Mouse (Mus musculus): ENCODE results near the gene Fgd4. TPM values are rescaled to one million over a fixed set of nuclear protein-coding genes. Genes with fewer than 3 reads are reported as not detected.
"Not testable (repeated sequence)": the region's sequence is repeated elsewhere in the genome, so short reads cannot be mapped to it uniquely, and the experiment has no call there.

Fgd4 gene
- polyA plus RNA-seq, 1 experiment from 2014 or later = 10.3 TPM

GRCm38 (mm10) chr16:16549105-16549504 is 51.2 kb downstream of the Fgd4 start:
- no peak for ATAC-seq (ENCODE audit: low FRiP score, low TSS enrichment)
- WGBS = 71% methylated on average over 2 of the region's 2 CpGs

GRCm38 (mm10) chr16:16546657-16547056 is 53.7 kb downstream of the Fgd4 start:
- Histone ChIP-seq H3K4me1 (ENCODE audit: insufficient read depth, low read length) (no peaks in the 10 kb centered on the region), H3K9me3 (ENCODE audit: low read length) (no peaks in the 10 kb centered on the region), H3K4me2 (replicated peaks; ENCODE audit: low read depth, low read length) (no peak overlapping the region), H3K27ac (ENCODE audit: low read length) (no peak overlapping the region), H3K36me3 (ENCODE audit: insufficient read depth, low read length) (no peaks in the 10 kb centered on the region), H3K27me3 (ENCODE audit: insufficient read depth, low read length) (no peaks in the 10 kb centered on the region), H3K9ac (replicated peaks; ENCODE audit: low read length) (no peak overlapping the region), H3K4me3 (ENCODE audit: low read length) (no peak overlapping the region)
- WGBS = 67% methylated on average over 1 of the region's 1 CpGs
- no peak for ATAC-seq (ENCODE audit: low FRiP score, low TSS enrichment)

More at GRCm38 (mm10) chr16:16549105-16549504, 51.2 kb downstream of the Fgd4 start:
- no peaks in the 10 kb centered on the region for H3K27me3 ChIP-seq (ENCODE audit: insufficient read depth, low read length)
- H3K27ac ChIP-seq (ENCODE audit: low read length) = no peak overlapping the region
- H3K9ac ChIP-seq (replicated peaks; ENCODE audit: low read length) = no peak overlapping the region
- no peak overlapping the region for H3K4me2 ChIP-seq (replicated peaks; ENCODE audit: low read depth, low read length)
- no peaks in the 10 kb centered on the region for H3K36me3 ChIP-seq (ENCODE audit: insufficient read depth, low read length)
- no peak overlapping the region for H3K4me3 ChIP-seq (ENCODE audit: low read length)
- no peaks in the 10 kb centered on the region for H3K9me3 ChIP-seq (ENCODE audit: low read length)
- no peaks in the 10 kb centered on the region for H3K4me1 ChIP-seq (ENCODE audit: insufficient read depth, low read length)

- Histone ChIP-seq H3K4me1 (ENCODE audit: insufficient read depth, low read length) (no peaks in the 10 kb centered on the region), H3K27me3 (ENCODE audit: insufficient read depth, low read length) (no peaks in the 10 kb centered on the region), H3K36me3 (ENCODE audit: insufficient read depth, low read length) (no peaks in the 10 kb centered on the region), H3K27ac (ENCODE audit: low read length) (no peak overlapping the region), H3K4me3 (ENCODE audit: low read length) (no peak overlapping the region), H3K9me3 (ENCODE audit: low read length) (no peaks in the 10 kb centered on the region), H3K4me2 (replicated peaks; ENCODE audit: low read depth, low read length) (no peak overlapping the region), H3K9ac (replicated peaks; ENCODE audit: low read length) (no peak overlapping the region)
- 59% methylated on average over 3 of the region's 3 CpGs for WGBS
- ATAC-seq (ENCODE audit: low FRiP score, low TSS enrichment) = no peak
Measured at GRCm38 (mm10) chr16:16542956-16543441, 57.4 kb downstream of the Fgd4 start.

GRCm38 (mm10) chr16:16539396-16539795 is 61.0 kb downstream of the Fgd4 start:
- not testable (repeated sequence) for H3K9me3 ChIP-seq (ENCODE audit: low read length); H3K4me1 ChIP-seq (ENCODE audit: insufficient read depth, low read length); H3K4me3 ChIP-seq (ENCODE audit: low read length); H3K4me2 ChIP-seq (replicated peaks; ENCODE audit: low read depth, low read length); ATAC-seq (ENCODE audit: low FRiP score, low TSS enrichment); H3K9ac ChIP-seq (replicated peaks; ENCODE audit: low read length); H3K36me3 ChIP-seq (ENCODE audit: insufficient read depth, low read length); H3K27ac ChIP-seq (ENCODE audit: low read length); H3K27me3 ChIP-seq (ENCODE audit: insufficient read depth, low read length)
- 68% methylated on average over 2 of the region's 2 CpGs for WGBS

- Histone ChIP-seq H3K36me3 (ENCODE audit: insufficient read depth, low read length) (no peaks in the 10 kb centered on the region), H3K4me2 (replicated peaks; ENCODE audit: low read depth, low read length) (no peak overlapping the region), H3K27me3 (ENCODE audit: insufficient read depth, low read length) (no peaks in the 10 kb centered on the region), H3K9me3 (ENCODE audit: low read length) (no peaks in the 10 kb centered on the region), H3K9ac (replicated peaks; ENCODE audit: low read length) (no peak overlapping the region), H3K27ac (ENCODE audit: low read length) (no peak overlapping the region), H3K4me3 (ENCODE audit: low read length) (no peak overlapping the region), H3K4me1 (ENCODE audit: insufficient read depth, low read length) (no peaks in the 10 kb centered on the region)
- ATAC-seq (ENCODE audit: low FRiP score, low TSS enrichment) = no peak
- 69% methylated on average over 2 of the region's 2 CpGs for WGBS
Measured at GRCm38 (mm10) chr16:16535232-16535631, 65.1 kb downstream of the Fgd4 start.

- Histone ChIP-seq H3K4me3 (ENCODE audit: low read length) (no peak overlapping the region), H3K4me2 (replicated peaks; ENCODE audit: low read depth, low read length) (no peak overlapping the region), H3K4me1 (ENCODE audit: insufficient read depth, low read length) (peaks cover 17% of the 10 kb centered on the region), H3K9me3 (ENCODE audit: low read length) (no peaks in the 10 kb centered on the region), H3K36me3 (ENCODE audit: insufficient read depth, low read length) (no peaks in the 10 kb centered on the region), H3K9ac (replicated peaks; ENCODE audit: low read length) (no peak overlapping the region), H3K27ac (ENCODE audit: low read length) (no peak overlapping the region), H3K27me3 (ENCODE audit: insufficient read depth, low read length) (no peaks in the 10 kb centered on the region)
- 78% methylated on average over 3 of the region's 3 CpGs for WGBS
- ATAC-seq (ENCODE audit: low FRiP score, low TSS enrichment) = peak; percentile 54; the same call in 1 of the 2 replicates
Measured at GRCm38 (mm10) chr16:16528014-16528413, 72.3 kb downstream of the Fgd4 start.

- H3K9ac ChIP-seq (replicated peaks; ENCODE audit: low read length) = no peak overlapping the region
- 0 out of 2 replicates have a peak, but pooled peaks have one; percentile 75 for ATAC-seq (ENCODE audit: low FRiP score, low TSS enrichment)
- H3K36me3 ChIP-seq (ENCODE audit: insufficient read depth, low read length) = no peaks in the 10 kb centered on the region
- no peaks in the 10 kb centered on the region for H3K9me3 ChIP-seq (ENCODE audit: low read length)
- H3K27ac ChIP-seq (ENCODE audit: low read length) = peak overlapping the region; percentile 74; the same call in 1 of the 2 replicates
- 45% methylated on average over 8 of the region's 8 CpGs for WGBS
- H3K4me1 ChIP-seq (ENCODE audit: insufficient read depth, low read length) = peaks cover 17% of the 10 kb centered on the region
- H3K4me2 ChIP-seq (replicated peaks; ENCODE audit: low read depth, low read length) = peak overlapping the region; percentile 19; the same call in 1 of the 2 replicates
- no peak overlapping the region; the same call in 1 of the 2 replicates for H3K4me3 ChIP-seq (ENCODE audit: low read length)
- H3K27me3 ChIP-seq (ENCODE audit: insufficient read depth, low read length) = no peaks in the 10 kb centered on the region
Measured at GRCm38 (mm10) chr16:16527267-16527666, 73.1 kb downstream of the Fgd4 start.

- no peaks in the 10 kb centered on the region for H3K27me3 ChIP-seq (ENCODE audit: insufficient read depth, low read length)
- no peak overlapping the region; the same call in 1 of the 2 replicates for H3K4me3 ChIP-seq (ENCODE audit: low read length)
- 36% methylated on average over 6 of the region's 6 CpGs for WGBS
- H3K9me3 ChIP-seq (ENCODE audit: low read length) = no peaks in the 10 kb centered on the region
- ATAC-seq (ENCODE audit: low FRiP score, low TSS enrichment) = 0 out of 2 replicates have a peak, but pooled peaks have one; percentile 4
- no peak overlapping the region for H3K9ac ChIP-seq (replicated peaks; ENCODE audit: low read length)
- peaks cover 17% of the 10 kb centered on the region for H3K4me1 ChIP-seq (ENCODE audit: insufficient read depth, low read length)
- peak overlapping the region; percentile 74 for H3K27ac ChIP-seq (ENCODE audit: low read length)
- H3K36me3 ChIP-seq (ENCODE audit: insufficient read depth, low read length) = no peaks in the 10 kb centered on the region
- peak overlapping the region; percentile 29; the same call in 1 of the 2 replicates for H3K4me2 ChIP-seq (replicated peaks; ENCODE audit: low read depth, low read length)
Measured at GRCm38 (mm10) chr16:16526741-16527105, 73.6 kb downstream of the Fgd4 start.

GRCm38 (mm10) chr16:16526097-16526740 is 74.1 kb downstream of the Fgd4 start:
- Histone ChIP-seq H3K9ac (replicated peaks; ENCODE audit: low read length) (no peak overlapping the region), H3K27me3 (ENCODE audit: insufficient read depth, low read length) (no peaks in the 10 kb centered on the region), H3K27ac (ENCODE audit: low read length) (peak overlapping the region; percentile 74), H3K9me3 (ENCODE audit: low read length) (no peaks in the 10 kb centered on the region), H3K4me2 (replicated peaks; ENCODE audit: low read depth, low read length) (peak overlapping the region; percentile 29; the same call in 1 of the 2 replicates), H3K4me3 (ENCODE audit: low read length) (no peak overlapping the region; the same call in 1 of the 2 replicates), H3K4me1 (ENCODE audit: insufficient read depth, low read length) (peaks cover 17% of the 10 kb centered on the region), H3K36me3 (ENCODE audit: insufficient read depth, low read length) (no peaks in the 10 kb centered on the region)
- 62% methylated on average over 6 of the region's 6 CpGs for WGBS
- 0 out of 2 replicates have a peak, but pooled peaks have one; percentile 46 for ATAC-seq (ENCODE audit: low FRiP score, low TSS enrichment)

- Histone ChIP-seq H3K27me3 (ENCODE audit: insufficient read depth, low read length) (no peaks in the 10 kb centered on the region), H3K4me1 (ENCODE audit: insufficient read depth, low read length) (peaks cover 17% of the 10 kb centered on the region), H3K36me3 (ENCODE audit: insufficient read depth, low read length) (no peaks in the 10 kb centered on the region), H3K4me2 (replicated peaks; ENCODE audit: low read depth, low read length) (no peak overlapping the region), H3K4me3 (ENCODE audit: low read length) (no peak overlapping the region), H3K9me3 (ENCODE audit: low read length) (no peaks in the 10 kb centered on the region), H3K27ac (ENCODE audit: low read length) (0 out of 2 replicates have a peak overlapping the region, but pooled peaks have one; percentile 15), H3K9ac (replicated peaks; ENCODE audit: low read length) (no peak overlapping the region)
- WGBS = 65% methylated on average over 3 of the region's 3 CpGs
- no peak for ATAC-seq (ENCODE audit: low FRiP score, low TSS enrichment)
Measured at GRCm38 (mm10) chr16:16525266-16525904, 75.0 kb downstream of the Fgd4 start.

Measured in kidney, embryonic 16.5 days (tissue).